Mouse (Mus musculus): Measurements from ENCODE around the gene Sema3g.

DNA sequence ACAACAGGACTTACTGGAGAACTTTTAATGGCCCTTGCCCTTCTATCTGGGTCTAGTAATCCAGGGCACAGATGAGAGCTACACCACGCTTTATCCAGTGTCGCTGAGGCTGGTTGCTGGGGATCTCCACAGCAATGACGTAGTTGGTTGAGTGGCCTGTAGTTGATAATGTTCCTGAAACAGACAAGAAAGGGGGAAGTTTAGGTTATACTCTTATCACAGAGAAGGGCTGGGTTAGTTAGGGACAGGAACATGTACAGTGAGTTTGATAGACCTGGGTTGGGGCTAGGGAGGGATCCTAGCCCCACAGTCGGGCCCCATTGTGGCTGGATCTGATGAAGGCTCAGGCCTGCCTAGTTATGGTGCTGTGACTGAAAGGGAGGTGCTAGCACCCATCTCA is 42.7 kb downstream of the Sema3g start:
- no peak for TF ChIP-seq CTCF (IDR thresholded peaks at IDR 0.05; ENCODE audit: insufficient read depth, low read depth, low read length)
- TF ChIP-seq POLR2A (IDR thresholded peaks at IDR 0.05; ENCODE audit: insufficient read depth, low read depth, low read length): no peak
